Mouse (Mus musculus) midbrain, embryonic 12.5 days (tissue): Measurements from ENCODE around the gene Nudcd2. TPM values are rescaled to one million over a fixed set of nuclear protein-coding genes. Genes with fewer than 3 reads are reported as not detected.
A peak's percentile ranks its signal among the peaks of the same experiment; 100 is the strongest.

Experiments used
- ATAC-seq: fragments of 200-750 bp; cut with Nextera tagmentation; 2 replicates; pipeline ENCODE4 v1.8.0; 2017; ENCODE audit warnings: low read depth, moderate TSS enrichment, moderate library complexity; ENCODE audit not compliant: low FRiP score
- H3K27ac ChIP-seq: fragments of 300-500 bp; sonication (generic); replicated peaks from 2 replicates; pipeline ENCODE4 v1.5.1; 2016; ENCODE audit warnings: mild to moderate bottlenecking
- H3K27me3 ChIP-seq: fragments of 300-500 bp; sonication (generic); 2 replicates; pipeline ENCODE4 v1.6.1; 2016; ENCODE audit warnings: mild to moderate bottlenecking
- H3K36me3 ChIP-seq: fragments of 300-500 bp; sonication (generic); 2 replicates; pipeline ENCODE4 v1.6.1; 2016
- H3K4me1 ChIP-seq: fragments of 300-500 bp; sonication (generic); 2 replicates; pipeline ENCODE4 v1.6.1; 2016
- H3K4me2 ChIP-seq: fragments of 300-500 bp; sonication (generic); replicated peaks from 2 replicates; pipeline ENCODE4 v1.6.1; 2016; ENCODE audit warnings: mild to moderate bottlenecking, moderate library complexity
- H3K4me3 ChIP-seq: fragments of 300-500 bp; sonication (generic); 2 replicates; pipeline ENCODE4 v1.5.1; 2016; ENCODE audit warnings: mild to moderate bottlenecking
- H3K9ac ChIP-seq: fragments of 300-500 bp; sonication (generic); replicated peaks from 2 replicates; pipeline ENCODE4 v1.6.1; 2016; ENCODE audit warnings: mild to moderate bottlenecking, moderate library complexity
- H3K9me3 ChIP-seq: fragments of 300-500 bp; sonication (generic); 2 replicates; pipeline ENCODE4 v1.6.1; 2016; ENCODE audit warnings: mild to moderate bottlenecking
- WGBS: fragments of 180-500 bp; shearing (Covaris S2); methylation state at CpG from one replicate; pipeline ENCODE4 v1.1.7; 2016; 5-methylcytosine and 5-hydroxymethylcytosine counted together
- polyA plus RNA-seq: library from polyadenylated mRNA; unstranded; fragments of >200 nt; fragmentation: Nextera tagmentation; extraction: Ambion mirVana; gene quantifications from 2 replicates; pipeline ENCODE4 v1.2.1, GENCODE M21; 2016

The Nudcd2 gene
- polyA plus RNA-seq, 1 experiment from 2014 or later = 143 TPM

DNA sequence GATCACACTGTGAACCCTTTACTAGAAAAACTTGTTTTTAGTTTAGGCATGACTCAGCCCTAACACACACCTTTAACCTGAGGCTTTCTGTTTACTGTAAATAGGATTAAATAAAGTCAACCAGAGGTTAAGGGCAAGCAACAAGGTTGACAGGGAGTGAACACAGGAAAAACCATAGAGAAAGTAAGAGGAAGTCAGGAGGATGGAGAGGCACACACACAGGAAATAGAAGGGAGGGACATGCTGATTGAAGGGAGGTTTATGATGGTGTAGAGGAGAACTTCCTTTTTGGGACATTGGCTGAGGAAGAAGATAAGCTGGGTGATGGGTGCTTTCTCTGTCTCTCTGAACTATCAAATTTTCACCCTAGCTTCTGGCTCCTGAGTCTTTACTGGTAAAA is 15.1 kb upstream of the Nudcd2 start:
- H3K4me1 ChIP-seq = no peaks in the 10 kb centered on the region
- H3K27ac ChIP-seq = no peak overlapping the region
- no peak overlapping the region for H3K4me3 ChIP-seq
- no peak overlapping the region for H3K9ac ChIP-seq
- no peaks in the 10 kb centered on the region for H3K27me3 ChIP-seq
- H3K4me2 ChIP-seq = no peak overlapping the region
- H3K9me3 ChIP-seq = no peaks in the 10 kb centered on the region
- peaks cover 89% of the 10 kb centered on the region for H3K36me3 ChIP-seq
- ATAC-seq = no peak

DNA sequence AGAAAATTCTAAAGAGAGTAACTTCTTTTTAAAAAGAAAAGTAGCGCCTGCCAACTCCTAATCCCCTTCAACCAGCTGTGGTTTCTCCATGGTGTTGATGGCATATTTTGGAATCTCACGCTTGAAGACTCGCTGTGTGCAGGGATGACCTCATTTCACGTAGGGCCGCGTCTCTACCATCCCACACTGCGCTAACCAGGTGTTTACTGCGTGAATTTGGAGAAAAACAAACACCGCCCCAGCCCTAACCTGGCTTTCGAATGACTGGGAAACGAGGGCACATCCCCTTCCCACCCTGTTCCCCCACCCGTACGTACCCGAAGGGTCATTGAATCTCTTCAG is 499 bp upstream of the Nudcd2 start:
- peak; percentile 69; the same call in 1 of the 2 replicates for ATAC-seq
- WGBS = 1% methylated on average over 14 of the region's 14 CpGs
- Histone ChIP-seq H3K27ac (no peak overlapping the region; the same call in 1 of the 2 replicates), H3K4me1 (peaks cover 30% of the 10 kb centered on the region), H3K36me3 (peaks cover 21% of the 10 kb centered on the region), H3K9me3 (no peaks in the 10 kb centered on the region), H3K4me3 (peak overlapping the region; percentile 91), H3K27me3 (no peaks in the 10 kb centered on the region), H3K9ac (peak overlapping the region; percentile 53), H3K4me2 (peak overlapping the region; percentile 75)

DNA sequence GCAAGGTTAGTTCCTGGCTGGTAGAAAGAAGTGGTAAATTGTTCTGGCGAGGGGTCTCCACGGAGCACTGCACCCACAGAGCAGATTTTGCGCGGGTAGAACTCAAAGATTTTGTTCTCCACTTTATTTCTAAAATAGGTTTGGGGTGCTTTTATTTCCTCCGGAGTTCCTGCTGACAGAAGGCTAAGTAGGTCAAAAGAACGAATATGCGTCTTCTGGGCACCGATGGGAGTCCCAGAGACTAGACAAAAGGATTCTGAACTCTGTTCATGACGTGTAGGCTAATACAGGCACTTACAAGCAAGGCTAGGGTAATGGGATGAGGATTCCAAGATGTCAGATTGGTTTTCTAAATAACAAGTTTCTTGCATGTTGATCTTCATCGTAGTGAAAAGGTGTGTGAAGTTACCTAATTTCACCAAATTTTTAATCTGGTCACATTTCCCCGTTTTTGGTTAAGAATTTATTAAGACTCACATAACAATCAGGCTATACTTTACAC is 835 bp downstream of the Nudcd2 start:
- H3K27ac ChIP-seq = peak overlapping the region; percentile 71
- H3K9ac ChIP-seq = peak overlapping the region; percentile 93
- no peaks in the 10 kb centered on the region for H3K9me3 ChIP-seq
- peak overlapping the region; percentile 82 for H3K4me2 ChIP-seq
- H3K4me1 ChIP-seq = peaks cover 30% of the 10 kb centered on the region
- no peaks in the 10 kb centered on the region for H3K27me3 ChIP-seq
- no peak for ATAC-seq
- peaks cover 29% of the 10 kb centered on the region for H3K36me3 ChIP-seq
- WGBS = 5% methylated on average over 11 of the region's 11 CpGs
- peak overlapping the region; percentile 91 for H3K4me3 ChIP-seq

DNA sequence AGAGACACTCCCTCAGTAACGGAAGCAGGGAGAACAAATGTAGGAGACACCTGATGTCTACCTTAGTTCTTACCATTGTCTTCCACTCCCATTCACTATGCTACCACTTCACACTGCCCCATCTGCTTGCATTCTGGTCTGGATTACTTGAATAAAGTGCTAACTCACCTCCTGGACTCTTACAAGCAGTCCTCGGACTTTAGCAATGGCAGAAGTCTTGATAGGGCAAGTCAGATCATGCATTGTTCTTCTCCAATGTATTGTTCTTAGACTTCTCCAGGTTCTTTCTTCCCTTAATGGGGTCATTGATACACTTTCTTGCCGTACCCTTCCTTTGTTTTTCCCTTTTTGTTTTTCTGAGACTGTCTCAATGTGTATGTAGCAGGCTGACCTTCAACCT is 3.9 kb downstream of the Nudcd2 start:
- WGBS = 91% methylated on average over 3 of the region's 3 CpGs
- Histone ChIP-seq H3K27ac (no peak overlapping the region), H3K9ac (no peak overlapping the region), H3K9me3 (no peaks in the 10 kb centered on the region), H3K4me3 (no peak overlapping the region), H3K36me3 (peaks cover 40% of the 10 kb centered on the region), H3K4me2 (no peak overlapping the region), H3K27me3 (no peaks in the 10 kb centered on the region), H3K4me1 (peaks cover 21% of the 10 kb centered on the region)
- ATAC-seq = no peak

DNA sequence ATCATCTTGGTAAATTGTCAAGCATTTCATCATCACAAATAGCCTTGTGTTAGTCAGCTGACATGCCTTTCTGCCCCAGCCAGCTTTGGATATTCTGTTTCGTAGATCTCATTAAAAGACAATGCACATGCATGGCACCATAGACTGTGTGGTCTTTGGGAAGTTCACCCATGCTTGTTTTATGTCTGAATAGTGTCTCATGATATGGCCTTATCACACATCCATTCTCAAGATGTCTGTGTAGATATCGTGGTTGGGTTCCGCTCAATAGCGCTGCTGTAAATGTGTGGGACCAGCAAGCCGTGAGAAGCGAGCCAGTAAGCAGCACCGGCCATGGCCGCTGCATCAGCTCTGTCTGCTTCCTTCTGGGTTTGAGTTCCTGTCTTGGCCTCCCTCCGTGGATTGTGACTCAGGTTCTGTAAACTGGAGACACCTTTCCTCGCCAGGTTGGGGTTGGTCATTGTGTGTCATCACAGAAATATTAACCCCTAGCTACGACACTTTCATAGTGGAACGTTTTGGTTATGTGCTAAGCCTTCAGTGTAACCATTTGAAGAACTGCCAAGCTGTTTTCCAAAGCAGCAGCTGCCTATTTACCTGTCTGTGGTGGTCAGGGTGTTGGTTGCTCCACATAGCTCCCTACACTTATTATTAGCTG is 8.3 kb downstream of the Nudcd2 start:
- Histone ChIP-seq H3K4me3 (no peak overlapping the region), H3K4me2 (no peak overlapping the region), H3K27me3 (no peaks in the 10 kb centered on the region), H3K36me3 (peaks cover 39% of the 10 kb centered on the region), H3K9ac (no peak overlapping the region), H3K27ac (no peak overlapping the region), H3K9me3 (no peaks in the 10 kb centered on the region), H3K4me1 (no peaks in the 10 kb centered on the region)
- WGBS = 92% methylated on average over 12 of the region's 12 CpGs
- ATAC-seq = no peak

DNA sequence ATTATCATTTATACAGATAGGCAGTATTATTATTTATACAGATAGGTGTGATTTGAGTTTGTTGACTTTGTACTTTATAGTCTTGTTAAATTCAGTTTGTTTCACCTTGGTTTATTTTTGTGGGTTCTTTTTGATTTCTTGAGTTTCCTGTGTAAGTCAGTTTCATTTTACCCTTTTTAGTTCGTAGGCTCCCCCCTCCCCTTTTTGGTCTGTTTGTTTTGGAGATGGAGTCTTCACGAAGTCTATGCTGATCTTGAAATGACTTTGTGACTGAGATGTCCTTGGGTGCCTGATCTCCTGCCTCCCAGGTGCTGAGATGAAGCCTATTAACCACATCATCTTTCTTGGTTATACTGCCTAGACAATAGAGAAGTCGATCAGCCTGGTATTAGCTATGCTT is 10.9 kb downstream of the Nudcd2 start:
- 92% methylated on average over 3 of the region's 3 CpGs for WGBS
- Histone ChIP-seq H3K36me3 (peaks cover 15% of the 10 kb centered on the region), H3K9ac (no peak overlapping the region), H3K4me2 (no peak overlapping the region), H3K4me1 (no peaks in the 10 kb centered on the region), H3K9me3 (no peaks in the 10 kb centered on the region), H3K27ac (no peak overlapping the region), H3K4me3 (no peak overlapping the region), H3K27me3 (no peaks in the 10 kb centered on the region)
- ATAC-seq = no peak

DNA sequence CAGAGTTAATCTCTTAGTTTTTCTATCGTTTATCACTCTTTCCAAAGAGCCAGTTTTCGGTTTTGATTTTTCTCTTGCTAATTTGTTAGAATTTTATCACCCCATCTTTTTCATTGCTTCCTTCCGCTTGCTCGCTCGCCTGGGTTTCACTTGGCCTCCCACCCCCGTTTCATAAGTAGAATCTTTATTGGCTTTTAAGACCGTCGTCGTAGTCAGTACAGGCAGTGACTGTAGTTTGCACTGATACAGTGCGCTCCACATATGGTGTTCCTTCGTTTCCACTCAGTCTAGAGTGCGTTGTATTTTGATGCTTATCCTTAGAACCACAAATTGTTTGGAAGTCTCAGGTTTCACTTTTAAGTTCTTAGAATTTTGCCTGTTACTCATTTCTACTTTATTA is 12.9 kb downstream of the Nudcd2 start:
- 93% methylated on average over 12 of the region's 12 CpGs for WGBS
- Histone ChIP-seq H3K36me3 (0 out of 2 replicates have a peak, but pooled peaks cover 7% of the 10 kb centered on the region), H3K9ac (no peak overlapping the region), H3K27me3 (no peaks in the 10 kb centered on the region), H3K9me3 (no peaks in the 10 kb centered on the region), H3K4me2 (no peak overlapping the region), H3K4me3 (no peak overlapping the region), H3K27ac (no peak overlapping the region), H3K4me1 (no peaks in the 10 kb centered on the region)
- ATAC-seq = no peak

DNA sequence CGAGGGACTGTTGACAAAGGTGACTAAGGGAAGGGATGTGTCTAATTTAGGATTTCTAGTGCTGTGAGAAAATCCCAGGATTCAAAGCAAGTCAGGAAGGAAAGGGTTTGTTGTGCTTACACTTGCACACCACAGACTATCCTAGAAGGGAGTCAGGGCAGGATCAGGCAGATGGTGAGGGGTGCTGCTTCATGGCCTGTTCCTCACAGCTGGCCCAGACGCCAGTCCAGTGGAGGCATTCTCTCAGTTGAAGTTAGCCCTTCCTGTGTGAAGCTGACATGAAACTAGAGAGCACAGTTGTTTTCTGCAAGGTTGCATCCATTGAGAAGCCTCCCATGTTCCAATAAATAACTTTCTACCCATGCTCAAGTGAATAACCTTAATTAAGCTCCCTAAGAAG is 14.2 kb downstream of the Nudcd2 start:
- ATAC-seq = no peak
- Histone ChIP-seq H3K27me3 (no peaks in the 10 kb centered on the region), H3K36me3 (0 out of 2 replicates have a peak, but pooled peaks cover 7% of the 10 kb centered on the region), H3K4me3 (no peak overlapping the region), H3K4me2 (no peak overlapping the region), H3K9ac (no peak overlapping the region), H3K27ac (no peak overlapping the region), H3K4me1 (no peaks in the 10 kb centered on the region), H3K9me3 (no peaks in the 10 kb centered on the region)
- 65% methylated on average over 2 of the region's 2 CpGs for WGBS

DNA sequence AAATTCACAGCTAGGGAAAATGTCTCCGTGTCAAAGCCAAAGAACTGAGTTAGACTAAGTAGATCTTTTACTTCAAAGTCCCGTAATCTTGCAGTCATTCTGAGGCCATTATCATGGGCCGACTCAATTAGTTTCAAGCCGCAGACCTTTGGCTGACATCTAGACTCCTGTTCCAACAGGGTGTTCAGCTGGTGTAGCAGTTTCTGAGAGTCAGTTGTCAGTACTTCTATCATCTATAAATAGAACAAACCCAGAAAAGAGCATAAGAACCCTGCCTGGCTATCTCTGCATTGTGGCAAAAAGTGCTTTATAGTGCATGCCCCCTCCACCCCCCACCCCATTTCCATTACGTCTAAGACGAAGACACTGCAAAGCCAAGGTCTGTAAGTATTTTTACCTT is 20.4 kb downstream of the Nudcd2 start:
- no peak overlapping the region for H3K4me2 ChIP-seq
- no peak overlapping the region for H3K4me3 ChIP-seq
- ATAC-seq = no peak

DNA sequence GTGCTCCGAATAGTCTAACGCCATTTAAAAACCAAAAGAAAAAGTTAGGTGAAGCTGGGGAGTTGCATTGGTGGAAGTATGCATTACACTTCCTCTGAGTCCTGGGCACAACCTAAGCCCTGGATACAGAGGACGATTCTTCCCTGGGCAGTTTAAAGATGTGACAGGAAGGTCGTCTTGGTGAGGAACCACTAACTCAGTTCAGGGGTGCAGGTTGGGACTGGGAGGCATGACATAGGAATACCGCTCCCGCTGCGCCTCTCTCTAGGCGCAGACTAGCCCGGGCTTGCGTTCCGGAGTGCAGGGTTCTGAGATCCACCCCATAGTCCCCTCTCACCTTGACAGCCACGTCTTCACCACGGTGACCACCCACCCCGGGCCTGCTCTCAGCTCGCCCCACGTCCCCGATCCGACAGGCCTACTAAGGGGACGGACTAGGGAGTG is 21.2 kb downstream of the Nudcd2 start:
- Histone ChIP-seq H3K27me3 (no peaks in the 10 kb centered on the region), H3K9me3 (no peaks in the 10 kb centered on the region), H3K4me3 (peak overlapping the region; percentile 65), H3K4me2 (peak overlapping the region; percentile 73), H3K4me1 (peaks cover 7% of the 10 kb centered on the region), H3K36me3 (0 out of 2 replicates have a peak, but pooled peaks cover 3% of the 10 kb centered on the region), H3K9ac (peak overlapping the region; percentile 78), H3K27ac (0 out of 2 replicates have a peak overlapping the region, but pooled peaks have one; percentile 4)
- 3% methylated on average over 19 of the region's 19 CpGs for WGBS
- ATAC-seq = no peak; the same call in 1 of the 2 replicates

More for the DNA sequence above, 20.4 kb downstream of the Nudcd2 start:
- no peak overlapping the region for H3K9ac ChIP-seq
- H3K36me3 ChIP-seq = 0 out of 2 replicates have a peak, but pooled peaks cover 3% of the 10 kb centered on the region
- no peaks in the 10 kb centered on the region for H3K9me3 ChIP-seq
- no peak overlapping the region for H3K27ac ChIP-seq
- H3K4me1 ChIP-seq = peaks cover 7% of the 10 kb centered on the region
- WGBS = 83% methylated on average over 6 of the region's 6 CpGs
- no peaks in the 10 kb centered on the region for H3K27me3 ChIP-seq

DNA sequence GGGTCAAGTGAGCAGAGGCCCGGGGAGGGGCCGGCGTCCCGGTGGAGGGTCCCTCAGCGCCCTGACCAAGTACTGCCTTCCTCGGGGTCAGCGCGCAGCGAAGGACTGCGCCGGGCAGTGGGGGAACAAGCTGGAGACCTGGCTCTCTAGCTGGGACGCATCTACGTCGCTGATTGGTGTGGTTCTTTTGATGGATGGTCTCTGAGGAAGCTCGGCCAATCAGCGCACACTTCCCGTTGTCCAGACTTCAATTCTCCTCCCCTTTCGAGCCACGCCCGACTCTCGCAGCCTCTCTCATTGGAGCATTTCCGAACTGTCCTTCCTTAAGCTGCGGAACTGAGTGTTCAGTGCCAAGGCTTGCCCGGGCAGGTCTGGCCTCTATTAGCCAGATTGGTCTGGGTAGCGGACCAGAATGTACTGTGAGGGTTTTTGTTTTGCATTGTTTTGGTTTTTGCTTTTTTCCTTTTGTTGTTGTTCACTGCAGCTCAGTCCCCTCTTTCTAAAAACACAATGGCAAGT is 21.7 kb downstream of the Nudcd2 start, which contains the start of gene Ccng1:
Ccng1 (minus strand) TSS at position 203 of the 519 bp plus-strand sequence.
- no peaks in the 10 kb centered on the region for H3K27me3 ChIP-seq
- 1% methylated on average over 25 of the region's 25 CpGs for WGBS
- H3K27ac ChIP-seq = 0 out of 2 replicates have a peak within 1 kb of the TSS, but pooled peaks have one; percentile 4
- H3K4me3 ChIP-seq = peak within 1 kb of the TSS; percentile 65
- H3K4me1 ChIP-seq = peaks cover 7% of the 10 kb centered on the region
- peak within 1 kb of the TSS; percentile 78 for H3K9ac ChIP-seq
- peak within 1 kb of the TSS; percentile 73 for H3K4me2 ChIP-seq
- H3K9me3 ChIP-seq = no peaks in the 10 kb centered on the region
- no peaks in the 10 kb centered on the region for H3K36me3 ChIP-seq
- peak; percentile 99 for ATAC-seq

DNA sequence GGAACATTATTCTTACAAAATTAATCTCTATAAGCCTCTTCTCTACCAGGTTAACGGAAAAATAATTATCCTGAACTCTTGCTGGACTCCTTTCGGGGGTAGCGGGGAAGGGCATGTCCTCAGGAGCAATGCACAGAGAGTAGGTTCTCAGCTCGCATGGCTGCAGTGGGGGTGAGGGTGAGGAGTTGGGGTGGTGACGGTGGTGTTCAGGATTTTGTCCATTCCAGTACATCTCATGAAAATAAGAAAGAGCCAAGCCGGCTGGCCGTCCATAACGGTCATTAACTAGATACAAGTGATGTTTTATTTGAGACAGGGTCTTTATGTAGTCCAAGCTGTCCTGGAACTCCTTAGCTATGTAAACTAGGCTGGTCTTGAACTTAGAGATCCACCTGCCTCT is 22.5 kb downstream of the Nudcd2 start:
- H3K9ac ChIP-seq = no peak overlapping the region
- no peaks in the 10 kb centered on the region for H3K27me3 ChIP-seq
- H3K36me3 ChIP-seq = no peaks in the 10 kb centered on the region
- ATAC-seq = no peak
- H3K27ac ChIP-seq = no peak overlapping the region
- H3K4me3 ChIP-seq = no peak overlapping the region
- peak overlapping the region; percentile 73; the same call in 1 of the 2 replicates for H3K4me2 ChIP-seq
- 89% methylated on average over 8 of the region's 8 CpGs for WGBS
- peaks cover 7% of the 10 kb centered on the region for H3K4me1 ChIP-seq
- no peaks in the 10 kb centered on the region for H3K9me3 ChIP-seq
